Mouse (Mus musculus) midbrain, postnatal 0 days (tissue): ENCODE results near the gene Ntm. TPM values are rescaled to one million over a fixed set of nuclear protein-coding genes. Genes with fewer than 3 reads are reported as not detected.

ENCODE experiments used
- ATAC-seq: fragments of 200-750 bp; cut with Nextera tagmentation; 2 replicates; pipeline ENCODE4 v1.8.0; 2017; ENCODE audit warnings: moderate number of reproducible peaks, mild to moderate bottlenecking, moderate TSS enrichment, moderate library complexity; ENCODE audit not compliant: low FRiP score
- DNase-seq: peaks from one replicate; pipeline ENCODE4 v3.0.0-alpha.2; 2015; ENCODE audit warnings: low spot score
- H3K27ac ChIP-seq: fragments of 300-500 bp; sonication (generic); 2 replicates; pipeline ENCODE4 v1.5.1; 2014; ENCODE audit warnings: low read depth, mild to moderate bottlenecking, low read length, mixed read lengths
- H3K27me3 ChIP-seq: fragments of 300-500 bp; sonication (generic); 2 replicates; pipeline ENCODE4 v1.6.1; 2014; ENCODE audit warnings: low read length, control low read depth, mixed read lengths; ENCODE audit not compliant: insufficient read depth
- H3K36me3 ChIP-seq: fragments of 300-500 bp; sonication (generic); 2 replicates; pipeline ENCODE4 v1.6.1; 2014; ENCODE audit warnings: low read length, control low read depth, mixed read lengths; ENCODE audit not compliant: insufficient read depth
- H3K4me1 ChIP-seq: fragments of 300-500 bp; sonication (generic); 2 replicates; pipeline ENCODE4 v1.6.1; 2014; ENCODE audit warnings: mild to moderate bottlenecking, control low read depth, antibody characterized with exemption, low read length, mixed read lengths; ENCODE audit not compliant: insufficient read depth
- H3K4me2 ChIP-seq: fragments of 300-500 bp; sonication (generic); 2 replicates; pipeline ENCODE4 v1.6.1; 2014; ENCODE audit warnings: low read depth, mild to moderate bottlenecking, low read length, mixed read lengths; ENCODE audit not compliant: poor library complexity, severe bottlenecking
- H3K4me3 ChIP-seq: fragments of 300-500 bp; sonication (generic); 2 replicates; pipeline ENCODE4 v1.5.1; 2014; ENCODE audit warnings: low read depth, mild to moderate bottlenecking, low read length, moderate library complexity
- H3K9ac ChIP-seq: fragments of 300-500 bp; sonication (generic); replicated peaks from 2 replicates; pipeline ENCODE4 v1.6.1; 2014; ENCODE audit warnings: mild to moderate bottlenecking, low read length, moderate library complexity, mixed read lengths; ENCODE audit not compliant: poor library complexity, severe bottlenecking
- H3K9me3 ChIP-seq: fragments of 300-500 bp; sonication (generic); 2 replicates; pipeline ENCODE4 v1.6.1; 2016; ENCODE audit warnings: low read length, control low read depth
- CTCF ChIP-seq: IDR thresholded peaks from 2 replicates; pipeline ENCODE4 v1.5.1; 2016; ENCODE audit warnings: antibody characterized with exemption, mild to moderate bottlenecking
- WGBS: fragments of 180-500 bp; shearing (Covaris S2); extraction: QIAGEN DNeasy Blood & Tissue Kit; methylation state at CpG from one replicate; pipeline ENCODE4 v1.1.7; 2014; 5-methylcytosine and 5-hydroxymethylcytosine counted together
- polyA plus RNA-seq: library from polyadenylated mRNA; unstranded; fragments of >200 nt; fragmentation: Nextera tagmentation; extraction: Ambion mirVana; gene quantifications from 2 replicates; pipeline ENCODE4 v1.2.1, GENCODE M21; 2015
- total RNA-seq: library from RNA; depleted of rRNA; stranded (reverse); fragments of >200 nt; gene quantifications from 2 replicates; pipeline ENCODE4 v1.2.3, GENCODE M21; 2014

Gene Ntm
- total and polyA plus RNA-seq, 2 experiments from 2014 or later, result 244 to 322 TPM

GRCm38 (mm10) chr9:29716795-29717194 is 246.1 kb downstream of the Ntm start:
- no peak for ATAC-seq
- H3K27ac ChIP-seq, result no peak overlapping the region
- no peak overlapping the region for H3K9ac ChIP-seq
- H3K4me3 ChIP-seq, result no peak overlapping the region
- TF ChIP-seq CTCF, result 0 out of 2 replicates have a peak, but pooled peaks have one; percentile 13
- no peak overlapping the region for H3K4me2 ChIP-seq
- H3K27me3 ChIP-seq, result no peaks in the 10 kb centered on the region
- 57% methylated on average over 2 of the region's 2 CpGs for WGBS
- no peaks in the 10 kb centered on the region for H3K9me3 ChIP-seq
- H3K4me1 ChIP-seq, result no peaks in the 10 kb centered on the region
- H3K36me3 ChIP-seq, result no peaks in the 10 kb centered on the region
- no peak for DNase-seq

GRCm38 (mm10) chr9:29698276-29698675 is 264.7 kb downstream of the Ntm start:
- H3K36me3 ChIP-seq, result no peaks in the 10 kb centered on the region
- no peak overlapping the region for H3K4me2 ChIP-seq
- DNase-seq (no peak), ATAC-seq (no peak)
- H3K27me3 ChIP-seq, result no peaks in the 10 kb centered on the region
- no peak overlapping the region for H3K4me3 ChIP-seq
- H3K9ac ChIP-seq, result no peak overlapping the region
- no peak for TF ChIP-seq CTCF
- H3K27ac ChIP-seq, result no peak overlapping the region
- no peaks in the 10 kb centered on the region for H3K4me1 ChIP-seq
- H3K9me3 ChIP-seq, result no peaks in the 10 kb centered on the region
- 77% methylated on average over 4 of the region's 4 CpGs for WGBS

- ATAC-seq, result no peak
These were observed 268.8 kb downstream of the Ntm start for GRCm38 (mm10) chr9:29694151-29694550.

GRCm38 (mm10) chr9:29691186-29691855 is 271.6 kb downstream of the Ntm start:
- no peak for TF ChIP-seq CTCF
- Histone ChIP-seq H3K27ac (no peak overlapping the region), H3K4me1 (no peaks in the 10 kb centered on the region), H3K4me2 (no peak overlapping the region), H3K27me3 (no peaks in the 10 kb centered on the region), H3K9me3 (no peaks in the 10 kb centered on the region), H3K9ac (no peak overlapping the region), H3K4me3 (no peak overlapping the region), H3K36me3 (no peaks in the 10 kb centered on the region)
- WGBS, result 61% methylated on average over 5 of the region's 5 CpGs
- DNase-seq (peak; percentile 52), ATAC-seq (no peak)

More at GRCm38 (mm10) chr9:29694151-29694550, 268.8 kb downstream of the Ntm start:
- DNase-seq, result no peak
- no peak overlapping the region for H3K4me3 ChIP-seq
- no peak for TF ChIP-seq CTCF
- no peaks in the 10 kb centered on the region for H3K36me3 ChIP-seq
- no peaks in the 10 kb centered on the region for H3K9me3 ChIP-seq
- no peak overlapping the region for H3K9ac ChIP-seq
- H3K4me1 ChIP-seq, result no peaks in the 10 kb centered on the region
- H3K4me2 ChIP-seq, result no peak overlapping the region
- no peaks in the 10 kb centered on the region for H3K27me3 ChIP-seq
- 44% methylated on average over 2 of the region's 2 CpGs for WGBS
- H3K27ac ChIP-seq, result no peak overlapping the region

- Histone ChIP-seq H3K4me1 (no peaks in the 10 kb centered on the region), H3K27ac (no peak overlapping the region), H3K4me2 (no peak overlapping the region), H3K9me3 (no peaks in the 10 kb centered on the region), H3K36me3 (no peaks in the 10 kb centered on the region), H3K9ac (no peak overlapping the region), H3K27me3 (no peaks in the 10 kb centered on the region), H3K4me3 (no peak overlapping the region)
- TF ChIP-seq CTCF, result no peak
- WGBS, result 72% methylated on average over 6 of the region's 6 CpGs
- no peak for ATAC-seq
- no peak for DNase-seq
These were observed 280.7 kb downstream of the Ntm start for GRCm38 (mm10) chr9:29682224-29682623.

- no peak overlapping the region for H3K27ac ChIP-seq
- no peak for ATAC-seq
- no peaks in the 10 kb centered on the region for H3K9me3 ChIP-seq
These were observed 282.3 kb downstream of the Ntm start for GRCm38 (mm10) chr9:29680677-29681076.

More at GRCm38 (mm10) chr9:29680677-29681076, 282.3 kb downstream of the Ntm start:
- TF ChIP-seq CTCF, result no peak
- Histone ChIP-seq H3K36me3 (no peaks in the 10 kb centered on the region), H3K4me3 (no peak overlapping the region), H3K9ac (no peak overlapping the region), H3K4me1 (no peaks in the 10 kb centered on the region), H3K27me3 (no peaks in the 10 kb centered on the region), H3K4me2 (no peak overlapping the region)
- DNase-seq, result peak; percentile 32
- WGBS, result 17% methylated on average over 5 of the region's 5 CpGs
